Mouse (Mus musculus): Measurements from ENCODE around the gene Slc20a1.

Gene Slc20a1

GRCm38 (mm10) chr2:129227011-129227529 lies 28.5 kb downstream of the Slc20a1 start:
- no peak for DNase-seq (ENCODE audit: low spot score in 2 of 2)

GRCm38 (mm10) chr2:129227709-129228108 lies 29.1 kb downstream of the Slc20a1 start:
- no peak for DNase-seq (ENCODE audit: low spot score in 2 of 2)

GRCm38 (mm10) chr2:129228571-129228970 lies 30.0 kb downstream of the Slc20a1 start:
- no peak for DNase-seq (ENCODE audit: low spot score in 2 of 2)

GRCm38 (mm10) chr2:129229316-129229715 lies 30.8 kb downstream of the Slc20a1 start:
- DNase-seq (ENCODE audit: low spot score in 2 of 2), result no peak

- DNase-seq (ENCODE audit: low spot score in 2 of 2), result no peak
Observed at GRCm38 (mm10) chr2:129232023-129232422, 33.5 kb downstream of the Slc20a1 start.

DNA sequence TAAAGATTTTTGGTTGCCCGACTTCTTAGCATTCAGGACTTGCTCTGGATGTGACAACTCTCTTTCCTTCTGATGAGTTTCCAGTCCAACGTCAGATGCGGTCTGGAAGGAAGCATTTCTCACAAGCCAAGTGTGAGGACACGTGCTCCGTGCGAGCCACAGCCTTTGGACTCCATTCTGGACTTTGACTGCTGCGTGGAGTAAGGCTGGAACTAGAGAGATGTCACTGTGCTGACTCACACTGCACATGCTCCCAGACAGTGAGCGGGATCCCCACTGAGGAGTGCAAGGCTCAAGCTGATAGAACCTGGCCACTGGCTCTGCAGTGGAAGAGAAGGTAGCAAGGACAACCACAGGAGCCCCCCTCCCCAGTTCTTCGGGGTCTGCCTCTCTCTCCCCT lies 33.9 kb downstream of the Slc20a1 start:
- no peak for DNase-seq (ENCODE audit: low spot score in 2 of 2)

- DNase-seq (ENCODE audit: low spot score in 2 of 2), result no peak
Observed at GRCm38 (mm10) chr2:129233218-129233617, 34.7 kb downstream of the Slc20a1 start.

DNA sequence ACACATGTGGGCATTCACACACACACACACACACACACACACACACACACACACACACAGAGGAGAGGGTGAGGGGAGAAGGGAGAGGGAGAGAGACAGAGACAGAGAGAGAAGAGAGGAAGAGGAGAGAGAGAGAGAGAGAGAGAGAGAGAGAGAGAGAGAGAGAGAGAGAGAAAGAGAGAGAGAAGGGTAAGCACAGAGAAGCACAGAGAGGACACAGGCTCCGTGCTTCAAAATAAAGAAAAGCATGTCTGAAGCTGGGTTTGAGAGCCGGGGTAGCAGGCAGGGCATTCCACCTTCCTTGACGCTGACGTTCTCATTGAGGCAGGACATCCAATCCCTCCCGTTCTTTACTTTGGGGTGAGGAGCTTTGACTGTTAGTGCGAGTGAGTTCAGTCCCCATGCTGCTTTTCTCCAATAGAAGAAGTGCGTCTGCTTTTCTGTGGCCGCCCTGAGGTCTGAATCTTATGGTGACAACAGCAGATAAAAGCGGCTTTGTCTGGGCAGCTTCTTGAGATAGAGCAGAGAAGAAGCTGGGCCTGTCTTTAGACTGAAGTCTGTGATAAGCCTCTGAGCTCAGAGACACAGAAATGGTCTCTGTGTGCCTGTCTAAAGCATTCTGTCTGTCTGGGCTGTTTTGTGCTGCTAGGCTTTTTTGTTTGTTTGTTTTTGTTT lies 35.4 kb downstream of the Slc20a1 start:
- no peak for DNase-seq (ENCODE audit: low spot score in 2 of 2)

DNA sequence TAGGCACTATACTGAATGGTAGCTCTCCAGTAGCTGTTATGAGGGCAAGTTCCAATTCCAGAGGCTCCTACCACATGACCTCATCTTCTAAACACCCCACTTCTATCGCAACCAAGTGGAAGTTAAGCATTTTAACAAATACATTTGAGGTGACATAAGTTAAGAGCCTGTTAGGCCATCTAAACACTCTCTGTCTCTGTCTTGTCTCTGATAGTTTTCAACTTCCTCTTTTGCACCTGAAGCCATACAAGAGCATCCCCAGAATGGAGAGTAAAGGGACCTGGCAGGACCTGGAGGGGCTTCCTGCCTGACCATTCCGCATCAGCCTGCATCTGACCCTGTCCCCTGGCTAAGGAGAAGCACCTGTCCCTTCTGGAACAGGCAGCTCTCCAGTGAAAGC lies 36.2 kb downstream of the Slc20a1 start:
- DNase-seq (ENCODE audit: low spot score in 2 of 2), result no peak

DNA sequence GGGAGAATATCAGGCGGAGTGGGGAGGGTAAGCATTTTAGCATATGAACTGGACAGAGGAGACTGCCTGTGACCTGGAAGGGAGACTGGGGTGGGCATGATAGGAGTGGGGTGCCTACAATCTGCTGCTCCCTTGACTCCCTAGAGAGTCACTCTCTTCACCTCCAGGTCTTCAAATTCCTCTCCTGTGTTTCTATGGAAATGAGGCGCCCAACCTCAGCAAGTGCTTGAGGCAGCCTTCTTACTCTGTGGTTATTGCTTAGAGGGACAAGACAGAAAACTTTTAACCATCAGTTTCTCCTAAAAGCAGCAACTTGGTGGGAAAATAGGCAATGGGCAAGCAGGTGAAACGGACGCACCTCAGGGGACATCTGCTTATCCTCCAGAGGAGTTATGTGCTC lies 38.0 kb downstream of the Slc20a1 start:
- no peak for DNase-seq (ENCODE audit: low spot score in 2 of 2)

GRCm38 (mm10) chr2:129240726-129241432 lies 42.3 kb downstream of the Slc20a1 start:
- no peak for DNase-seq (ENCODE audit: low spot score in 2 of 2)

- DNase-seq (ENCODE audit: low spot score in 2 of 2), result no peak
Observed at GRCm38 (mm10) chr2:129241845-129242833, 43.6 kb downstream of the Slc20a1 start.

GRCm38 (mm10) chr2:129243005-129243404 lies 44.4 kb downstream of the Slc20a1 start:
- no peak for DNase-seq (ENCODE audit: low spot score in 2 of 2)

- no peak for DNase-seq (ENCODE audit: low spot score in 2 of 2)
Observed at GRCm38 (mm10) chr2:129243786-129244185, 45.2 kb downstream of the Slc20a1 start.

DNA sequence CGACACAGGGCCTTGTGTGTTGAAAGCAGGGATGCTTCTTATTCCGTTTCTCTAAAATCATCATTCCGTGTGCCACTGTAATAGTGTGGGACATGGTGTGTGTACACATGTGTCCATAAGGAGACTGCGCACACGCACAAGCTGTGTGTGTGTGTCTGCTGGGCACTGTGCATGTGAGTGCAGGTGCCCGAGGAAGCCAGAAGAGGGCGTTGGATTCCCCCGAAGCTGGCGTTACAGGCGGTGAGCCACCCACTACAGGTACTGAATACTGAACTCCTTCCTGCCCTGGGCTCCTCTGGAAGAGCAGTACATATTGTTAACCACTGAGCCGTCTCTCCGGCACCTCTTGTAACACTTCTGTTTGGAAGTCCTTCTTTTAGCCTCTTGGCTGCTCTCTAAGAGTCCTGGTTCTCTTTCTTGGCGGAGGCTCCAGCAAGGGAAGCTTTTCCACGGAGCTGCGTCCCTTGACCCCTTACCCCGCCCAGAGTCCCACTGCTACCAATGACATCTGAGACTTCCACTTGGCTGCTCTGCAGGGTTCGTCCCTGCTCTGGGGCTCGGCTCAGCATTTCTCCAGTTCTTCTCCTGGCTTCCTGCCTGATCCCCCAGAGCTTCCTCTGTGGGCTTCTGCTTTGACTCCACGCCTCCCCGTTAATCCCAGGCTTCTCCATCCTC lies 46.0 kb downstream of the Slc20a1 start:
- no peak for DNase-seq (ENCODE audit: low spot score in 2 of 2)

DNA sequence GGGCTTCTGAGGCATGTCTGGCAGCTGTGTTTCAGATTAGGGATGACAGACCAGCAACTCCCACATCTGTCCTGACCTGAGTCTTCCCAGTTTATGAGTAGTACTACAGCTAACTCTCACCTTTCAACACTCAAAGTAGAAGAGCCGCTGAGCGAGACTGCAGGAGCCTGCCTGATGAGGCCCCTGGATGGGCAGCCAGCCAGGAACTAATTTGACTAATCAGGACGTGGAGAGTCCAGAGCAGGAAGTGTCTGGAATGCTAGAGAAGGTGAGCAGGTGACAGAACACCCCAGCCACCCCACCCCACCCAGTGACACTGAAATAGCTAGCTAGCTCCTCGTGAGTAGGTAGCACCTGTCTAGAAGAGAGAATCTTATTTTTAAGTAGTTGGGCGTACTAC lies 47.1 kb downstream of the Slc20a1 start:
- no peak for DNase-seq (ENCODE audit: low spot score in 2 of 2)

- no peak for DNase-seq (ENCODE audit: low spot score in 2 of 2)
Observed at GRCm38 (mm10) chr2:129246436-129246835, 47.9 kb downstream of the Slc20a1 start.

- no peak for DNase-seq (ENCODE audit: low spot score in 2 of 2)
Observed at GRCm38 (mm10) chr2:129246924-129247323, 48.4 kb downstream of the Slc20a1 start.

DNA sequence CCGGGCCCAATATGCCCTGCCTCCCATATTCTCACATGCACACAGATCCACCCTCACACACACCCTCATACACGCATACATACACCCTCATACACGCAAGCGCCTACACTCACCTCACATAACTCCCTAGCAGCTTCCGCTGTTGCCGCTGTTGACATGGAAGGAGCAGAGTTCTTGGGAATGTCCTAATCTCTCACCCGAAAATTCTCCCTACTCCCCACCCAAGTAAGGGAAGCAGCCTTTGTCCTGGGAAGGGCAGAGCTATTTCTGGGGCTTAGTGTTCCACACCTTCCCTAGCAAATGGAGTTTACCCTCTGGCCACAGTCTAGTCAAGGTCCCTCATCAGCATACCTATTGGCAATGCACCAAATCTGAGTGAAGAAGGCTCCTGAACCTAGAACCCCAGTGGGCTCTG lies 49.1 kb downstream of the Slc20a1 start:
- DNase-seq (ENCODE audit: low spot score in 2 of 2), result no peak

GRCm38 (mm10) chr2:129249321-129249720 lies 50.8 kb downstream of the Slc20a1 start:
- no peak for DNase-seq (ENCODE audit: low spot score in 2 of 2)

- no peak for DNase-seq (ENCODE audit: low spot score in 2 of 2)
Observed at GRCm38 (mm10) chr2:129252836-129253630, 54.5 kb downstream of the Slc20a1 start.
